Mouse (Mus musculus): ENCODE results near the gene Zfp865. TPM values are rescaled to one million over a fixed set of nuclear protein-coding genes. Genes with fewer than 3 reads are reported as not detected.

The Zfp865 gene
- polyA plus RNA-seq, 1 experiment from 2014 or later = 8.6 TPM

Other genes starting within 250 kb of the Zfp865 start
- gene Fam71e2, start 249.1 kb upstream of the Zfp865 start, polyA plus RNA-seq (2014; fragmentation: Nextera tagmentation; extraction: Ambion mirVana) = not detected in 2 replicates
- 0.08 and 0.14 TPM in 2 replicates for gene Il11, start 237.5 kb upstream of the Zfp865 start, polyA plus RNA-seq (2014; fragmentation: Nextera tagmentation; extraction: Ambion mirVana)
- gene Tmem190, start 237.4 kb upstream of the Zfp865 start, polyA plus RNA-seq (2014; fragmentation: Nextera tagmentation; extraction: Ambion mirVana) = not detected in 2 replicates
- 0.78 and 0.93 TPM in 2 replicates for gene Tmem238, start 230.7 kb upstream of the Zfp865 start, polyA plus RNA-seq (2014; fragmentation: Nextera tagmentation; extraction: Ambion mirVana)
- gene Rpl28, start 227.5 kb upstream of the Zfp865 start, polyA plus RNA-seq (2014; fragmentation: Nextera tagmentation; extraction: Ambion mirVana) = 186 and 191 TPM in 2 replicates
- 400 and 452 TPM in 2 replicates for gene Ube2s, start 207.8 kb upstream of the Zfp865 start, polyA plus RNA-seq (2014; fragmentation: Nextera tagmentation; extraction: Ambion mirVana)
- 2.9 and 4.1 TPM in 2 replicates for gene Shisa7, start 175.7 kb upstream of the Zfp865 start, polyA plus RNA-seq (2014; fragmentation: Nextera tagmentation; extraction: Ambion mirVana)
- gene Isoc2b, start 150.1 kb upstream of the Zfp865 start, polyA plus RNA-seq (2014; fragmentation: Nextera tagmentation; extraction: Ambion mirVana) = 2.5 and 2.9 TPM in 2 replicates
- gene Isoc2a, start 143.2 kb upstream of the Zfp865 start, polyA plus RNA-seq (2014; fragmentation: Nextera tagmentation; extraction: Ambion mirVana) = 1.1 TPM in 2 replicates
- gene Gm36210, start 113.9 kb upstream of the Zfp865 start, polyA plus RNA-seq (2014; fragmentation: Nextera tagmentation; extraction: Ambion mirVana) = 0.11 TPM in 1 of 2 replicates, not detected in the other
- 4.0 and 4.2 TPM in 2 replicates for gene Zfp628, start 105.2 kb upstream of the Zfp865 start, polyA plus RNA-seq (2014; fragmentation: Nextera tagmentation; extraction: Ambion mirVana)
- gene Nat14, start 98.3 kb upstream of the Zfp865 start, polyA plus RNA-seq (2014; fragmentation: Nextera tagmentation; extraction: Ambion mirVana) = 7.1 and 7.3 TPM in 2 replicates
- 1.1 and 1.4 TPM in 2 replicates for gene Ssc5d, start 94.6 kb upstream of the Zfp865 start, polyA plus RNA-seq (2014; fragmentation: Nextera tagmentation; extraction: Ambion mirVana)
- gene Sbk2, start 56.0 kb upstream of the Zfp865 start, polyA plus RNA-seq (2014; fragmentation: Nextera tagmentation; extraction: Ambion mirVana) = 0.07 and 0.09 TPM in 2 replicates
- gene Sbk3, start 49.2 kb upstream of the Zfp865 start, polyA plus RNA-seq (2014; fragmentation: Nextera tagmentation; extraction: Ambion mirVana) = 0.04 TPM in 1 of 2 replicates, not detected in the other
- gene Zfp579, start 24.2 kb upstream of the Zfp865 start, polyA plus RNA-seq (2014; fragmentation: Nextera tagmentation; extraction: Ambion mirVana) = 45.0 and 61.0 TPM in 2 replicates
- gene Zfp524, start 6.0 kb upstream of the Zfp865 start, polyA plus RNA-seq (2014; fragmentation: Nextera tagmentation; extraction: Ambion mirVana) = 7.5 and 10.6 TPM in 2 replicates
- 38.2 and 43.2 TPM in 2 replicates for gene Fiz1, start 5.7 kb upstream of the Zfp865 start, polyA plus RNA-seq (2014; fragmentation: Nextera tagmentation; extraction: Ambion mirVana)
- 0.19 and 1.8 TPM in 2 replicates for gene Gm44973, start 4.9 kb upstream of the Zfp865 start, polyA plus RNA-seq (2014; fragmentation: Nextera tagmentation; extraction: Ambion mirVana)
- gene Ccdc106, start 177 bp downstream of the Zfp865 start, polyA plus RNA-seq (2014; fragmentation: Nextera tagmentation; extraction: Ambion mirVana) = 7.2 and 8.6 TPM in 2 replicates
- gene 4632433K11Rik, start 13.7 kb downstream of the Zfp865 start, polyA plus RNA-seq (2014; fragmentation: Nextera tagmentation; extraction: Ambion mirVana) = not detected in 2 replicates
- gene Zfp784, start 18.1 kb downstream of the Zfp865 start, polyA plus RNA-seq (2014; fragmentation: Nextera tagmentation; extraction: Ambion mirVana) = 3.1 and 4.3 TPM in 2 replicates
- 32.4 and 37.5 TPM in 2 replicates for gene Zfp580, start 31.2 kb downstream of the Zfp865 start, polyA plus RNA-seq (2014; fragmentation: Nextera tagmentation; extraction: Ambion mirVana)
- gene U2af2, start 41.8 kb downstream of the Zfp865 start, polyA plus RNA-seq (2014; fragmentation: Nextera tagmentation; extraction: Ambion mirVana) = 161 and 162 TPM in 2 replicates
- 54.2 and 55.3 TPM in 2 replicates for gene Epn1, start 59.9 kb downstream of the Zfp865 start, polyA plus RNA-seq (2014; fragmentation: Nextera tagmentation; extraction: Ambion mirVana)
- gene Rfpl4, start 96.6 kb downstream of the Zfp865 start, polyA plus RNA-seq (2014; fragmentation: Nextera tagmentation; extraction: Ambion mirVana) = not detected in 2 replicates
- 0.18 and 0.31 TPM in 2 replicates for gene Rasl2-9, start 105.6 kb downstream of the Zfp865 start, polyA plus RNA-seq (2014; fragmentation: Nextera tagmentation; extraction: Ambion mirVana)
- 0.01 and 0.05 TPM in 2 replicates for gene Vmn1r55, start 129.3 kb downstream of the Zfp865 start, polyA plus RNA-seq (2014; fragmentation: Nextera tagmentation; extraction: Ambion mirVana)
- not detected in 2 replicates for gene Vmn1r56, start 176.4 kb downstream of the Zfp865 start, polyA plus RNA-seq (2014; fragmentation: Nextera tagmentation; extraction: Ambion mirVana)
- not detected in 2 replicates for gene Vmn1r57, start 198.1 kb downstream of the Zfp865 start, polyA plus RNA-seq (2014; fragmentation: Nextera tagmentation; extraction: Ambion mirVana)